Mouse (Mus musculus): ENCODE measurements at regions not wholly inside any gene's neighbourhood (a gene's known extent, or its start where the extent isn't known, plus 50 kb on each side); places are given as distances from the start of the nearest gene placed in this dataset.

DNA sequence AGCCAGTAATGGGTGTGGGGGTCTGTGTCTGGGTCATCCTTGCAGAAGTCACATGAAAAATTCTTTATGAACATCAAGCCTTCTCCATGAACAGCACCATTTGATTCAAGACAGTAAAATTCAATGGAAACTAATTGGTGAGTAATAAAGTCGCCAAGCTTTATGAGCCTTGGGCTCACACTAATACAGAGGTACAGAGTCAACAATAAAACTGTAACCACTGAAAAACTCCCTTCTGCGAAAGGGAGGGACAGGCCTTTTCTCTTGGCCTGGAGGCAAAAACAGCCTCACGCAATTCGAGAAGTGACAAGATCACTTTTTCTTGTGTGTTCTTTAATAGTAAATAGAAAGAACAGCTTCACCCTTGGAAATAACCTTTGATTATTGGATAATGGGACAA, 200.7 kb downstream of the Lrrn1 start:
- H3K79me2 ChIP-seq (replicated peaks; ENCODE audit: control insufficient read depth, insufficient read depth, low read length), result no peaks in the 10 kb centered on the region
- WGBS, result 86% methylated on average over 4 of the region's 4 CpGs
- intact Hi-C loops (cut with DNase I), result no loop called here
- H3K27ac ChIP-seq, result no peak overlapping the region
- H3K36me3 ChIP-seq (ENCODE audit: control insufficient read depth, insufficient read depth, low read length), result no peaks in the 10 kb centered on the region
- TF ChIP-seq EP300 (IDR thresholded peaks at IDR 0.05; ENCODE audit: insufficient read depth, low read depth, low read length) (no peak), CTCF (IDR thresholded peaks at IDR 0.05) (no peak), POLR2A (IDR thresholded peaks at IDR 0.05; ENCODE audit: insufficient read depth, low read depth, low read length) (no peak)
- no peak for DNase-seq
- H3K9ac ChIP-seq (ENCODE audit: low read depth, low read length), result no peak overlapping the region
- no peaks in the 10 kb centered on the region for H3K4me1 ChIP-seq (ENCODE audit: control insufficient read depth, insufficient read depth, low read length)
- H3K27me3 ChIP-seq (ENCODE audit: control insufficient read depth, insufficient read depth, low read length), result no peaks in the 10 kb centered on the region
- no peak overlapping the region for H3K4me3 ChIP-seq

DNA sequence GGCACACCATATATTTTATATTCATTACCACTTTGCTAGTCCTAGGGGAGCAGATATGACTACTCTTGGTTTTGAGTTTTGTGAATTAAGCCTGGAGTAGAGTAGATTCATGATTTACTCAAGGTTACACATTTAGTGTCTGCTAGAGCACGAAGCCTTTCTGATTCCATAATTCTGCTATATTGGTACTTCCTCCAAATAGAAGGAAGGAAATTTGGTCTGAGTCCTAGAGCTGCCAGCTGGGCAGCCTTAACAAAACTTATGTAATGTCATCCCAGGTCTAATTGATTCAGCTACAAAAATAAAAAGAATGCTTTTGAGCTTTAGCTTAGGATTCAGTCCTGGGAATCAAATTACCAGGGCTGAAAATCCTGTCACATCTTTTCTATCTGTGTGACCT, 205.2 kb downstream of the Lrrn1 start:
- intact Hi-C loops (cut with DNase I), result no loop called here
- H3K4me1 ChIP-seq (ENCODE audit: control insufficient read depth, insufficient read depth, low read length), result no peaks in the 10 kb centered on the region
- no peak overlapping the region for H3K27ac ChIP-seq
- TF ChIP-seq EP300 (IDR thresholded peaks at IDR 0.05; ENCODE audit: insufficient read depth, low read depth, low read length), result no peak
- TF ChIP-seq CTCF (IDR thresholded peaks at IDR 0.05), result no peak
- no peak for TF ChIP-seq POLR2A (IDR thresholded peaks at IDR 0.05; ENCODE audit: insufficient read depth, low read depth, low read length)
- 40% methylated on average over 1 of the region's 1 CpGs for WGBS
- H3K79me2 ChIP-seq (replicated peaks; ENCODE audit: control insufficient read depth, insufficient read depth, low read length), result no peaks in the 10 kb centered on the region
- H3K9ac ChIP-seq (ENCODE audit: low read depth, low read length), result no peak overlapping the region
- H3K36me3 ChIP-seq (ENCODE audit: control insufficient read depth, insufficient read depth, low read length), result no peaks in the 10 kb centered on the region
- no peak overlapping the region for H3K4me3 ChIP-seq
- no peaks in the 10 kb centered on the region for H3K27me3 ChIP-seq (ENCODE audit: control insufficient read depth, insufficient read depth, low read length)
- no peak for DNase-seq

GRCm38 (mm10) chr6:107749111-107749736, 219.7 kb downstream of the Lrrn1 start:
- Histone ChIP-seq H3K27ac (no peak overlapping the region; the same call in 1 of the 2 replicates), H3K4me1 (ENCODE audit: control insufficient read depth, insufficient read depth, low read length) (no peaks in the 10 kb centered on the region), H3K36me3 (ENCODE audit: control insufficient read depth, insufficient read depth, low read length) (no peaks in the 10 kb centered on the region), H3K79me2 (replicated peaks; ENCODE audit: control insufficient read depth, insufficient read depth, low read length) (no peaks in the 10 kb centered on the region), H3K27me3 (ENCODE audit: control insufficient read depth, insufficient read depth, low read length) (no peaks in the 10 kb centered on the region), H3K4me3 (no peak overlapping the region), H3K9ac (ENCODE audit: low read depth, low read length) (no peak overlapping the region)
- no peak for DNase-seq
- intact Hi-C loops (cut with DNase I), result no loop called here
- 34% methylated on average over 5 of the region's 5 CpGs for WGBS
- TF ChIP-seq CTCF (IDR thresholded peaks at IDR 0.05) (no peak), POLR2A (IDR thresholded peaks at IDR 0.05; ENCODE audit: insufficient read depth, low read depth, low read length) (no peak), EP300 (IDR thresholded peaks at IDR 0.05; ENCODE audit: insufficient read depth, low read depth, low read length) (no peak)

DNA sequence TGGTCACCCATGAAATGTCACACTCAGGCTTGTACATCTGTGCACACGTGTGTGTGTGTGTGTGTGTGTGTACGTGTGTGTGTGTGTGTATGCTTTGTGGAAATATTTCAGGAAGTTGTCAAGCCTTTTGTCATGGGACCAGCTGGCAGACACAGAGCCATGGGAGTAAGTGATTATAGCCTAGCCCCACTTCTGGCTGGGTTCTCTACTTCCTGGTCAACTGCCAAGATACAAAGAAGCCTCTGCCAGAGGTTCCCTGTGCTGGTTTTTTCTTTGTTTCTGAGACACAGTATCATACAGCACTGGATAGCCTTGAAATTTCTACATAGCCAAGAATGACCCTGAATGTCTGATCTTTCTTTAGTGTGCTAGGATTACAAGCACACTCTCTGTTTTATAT, 220.2 kb downstream of the Lrrn1 start:
- Histone ChIP-seq H3K27me3 (ENCODE audit: control insufficient read depth, insufficient read depth, low read length) (no peaks in the 10 kb centered on the region), H3K4me3 (no peak overlapping the region), H3K79me2 (replicated peaks; ENCODE audit: control insufficient read depth, insufficient read depth, low read length) (no peaks in the 10 kb centered on the region), H3K9ac (ENCODE audit: low read depth, low read length) (no peak overlapping the region), H3K36me3 (ENCODE audit: control insufficient read depth, insufficient read depth, low read length) (no peaks in the 10 kb centered on the region), H3K27ac (no peak overlapping the region; the same call in 1 of the 2 replicates), H3K4me1 (ENCODE audit: control insufficient read depth, insufficient read depth, low read length) (peaks cover under 1% of the 10 kb centered on the region; the same call in 1 of the 2 replicates)
- intact Hi-C loops (cut with DNase I), result no loop called here
- 17% methylated on average over 2 of the region's 2 CpGs for WGBS
- DNase-seq, result peak in 1 of 2 experiments; percentile 11
- no peak for TF ChIP-seq EP300 (IDR thresholded peaks at IDR 0.05; ENCODE audit: insufficient read depth, low read depth, low read length)
- no peak for TF ChIP-seq POLR2A (IDR thresholded peaks at IDR 0.05; ENCODE audit: insufficient read depth, low read depth, low read length)
- no peak for TF ChIP-seq CTCF (IDR thresholded peaks at IDR 0.05)

GRCm38 (mm10) chr6:107752156-107752555, 222.6 kb downstream of the Lrrn1 start:
- no peak overlapping the region for H3K4me3 ChIP-seq
- intact Hi-C loops (cut with DNase I), result no loop called here
- no peak for DNase-seq
- no peaks in the 10 kb centered on the region for H3K36me3 ChIP-seq (ENCODE audit: control insufficient read depth, insufficient read depth, low read length)
- H3K79me2 ChIP-seq (replicated peaks; ENCODE audit: control insufficient read depth, insufficient read depth, low read length), result no peaks in the 10 kb centered on the region
- H3K9ac ChIP-seq (ENCODE audit: low read depth, low read length), result no peak overlapping the region
- H3K4me1 ChIP-seq (ENCODE audit: control insufficient read depth, insufficient read depth, low read length), result peaks cover 3% of the 10 kb centered on the region; the same call in 1 of the 2 replicates
- no peaks in the 10 kb centered on the region for H3K27me3 ChIP-seq (ENCODE audit: control insufficient read depth, insufficient read depth, low read length)
- no peak overlapping the region for H3K27ac ChIP-seq
- WGBS, result 42% methylated on average over 1 of the region's 1 CpGs
- TF ChIP-seq CTCF (IDR thresholded peaks at IDR 0.05) (no peak), EP300 (IDR thresholded peaks at IDR 0.05; ENCODE audit: insufficient read depth, low read depth, low read length) (no peak), POLR2A (IDR thresholded peaks at IDR 0.05; ENCODE audit: insufficient read depth, low read depth, low read length) (no peak)

- H3K4me1 ChIP-seq (ENCODE audit: control insufficient read depth, insufficient read depth, low read length), result peaks cover 3% of the 10 kb centered on the region; the same call in 1 of the 2 replicates
- 31% methylated on average over 2 of the region's 2 CpGs for WGBS
Observed at GRCm38 (mm10) chr6:107755158-107755557, 225.6 kb downstream of the Lrrn1 start.

More at GRCm38 (mm10) chr6:107755158-107755557, 225.6 kb downstream of the Lrrn1 start:
- no peak for DNase-seq
- H3K9ac ChIP-seq (ENCODE audit: low read depth, low read length), result no peak overlapping the region
- H3K36me3 ChIP-seq (ENCODE audit: control insufficient read depth, insufficient read depth, low read length), result no peaks in the 10 kb centered on the region
- no peak overlapping the region for H3K4me3 ChIP-seq
- no peak overlapping the region for H3K27ac ChIP-seq
- intact Hi-C loops (cut with DNase I), result no loop called here
- no peaks in the 10 kb centered on the region for H3K79me2 ChIP-seq (replicated peaks; ENCODE audit: control insufficient read depth, insufficient read depth, low read length)
- H3K27me3 ChIP-seq (ENCODE audit: control insufficient read depth, insufficient read depth, low read length), result no peaks in the 10 kb centered on the region
- TF ChIP-seq EP300 (IDR thresholded peaks at IDR 0.05; ENCODE audit: insufficient read depth, low read depth, low read length) (no peak), CTCF (IDR thresholded peaks at IDR 0.05) (no peak), POLR2A (IDR thresholded peaks at IDR 0.05; ENCODE audit: insufficient read depth, low read depth, low read length) (no peak)
